Mouse (Mus musculus) embryonic stem cell, embryonic (primary cell): ENCODE measurements at regions not wholly inside any gene's neighbourhood (a gene's known extent, or its start where the extent isn't known, plus 50 kb on each side); places are given as distances from the start of the nearest gene placed in this dataset.

Experiments used
- CTCF ChIA-PET, 4 experiments: fragments of 300-600 bp in 2 of 4; fragments of 350-600 bp in 2 of 4; sonication (Branson Sonifier 250); formaldehyde crosslinking; loops; one replicate each; lab custom pipeline; 2022; ENCODE audit warnings: inconsistent platforms in 2 of 4; lab: Charles Lee
- POLR2A ChIA-PET, 4 experiments: fragments of 300-600 bp in 2 of 4; fragments of 350-600 bp in 2 of 4; sonication (Branson Sonifier 250); formaldehyde crosslinking; loops; one replicate each; lab custom pipeline; 2022; ENCODE audit warnings: antibody characterized with exemption in 4 of 4, inconsistent platforms in 1 of 4; lab: Charles Lee

DNA sequence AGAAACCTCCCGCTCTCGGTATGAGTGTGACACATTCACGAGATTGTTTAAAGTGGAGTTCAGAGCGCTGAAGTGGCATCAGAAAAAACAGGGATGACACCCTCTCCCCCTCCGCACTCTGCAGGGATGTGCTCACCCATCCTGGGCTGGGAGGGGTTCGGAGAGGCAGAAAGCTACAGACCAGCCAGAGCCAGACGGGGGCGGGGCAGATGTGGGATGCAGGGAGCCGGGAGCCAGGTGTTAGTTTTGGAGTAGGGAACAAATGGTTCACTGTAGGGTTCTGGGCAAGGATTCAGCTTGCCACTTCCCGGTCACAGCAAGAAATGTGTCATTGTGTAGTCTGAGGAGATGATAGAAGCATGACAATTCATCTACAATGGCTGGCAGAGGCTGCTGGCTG, 442.8 kb downstream of the Matn1 start:
- ChIA-PET CTCF (no interaction called here), POLR2A (no interaction called here)

DNA sequence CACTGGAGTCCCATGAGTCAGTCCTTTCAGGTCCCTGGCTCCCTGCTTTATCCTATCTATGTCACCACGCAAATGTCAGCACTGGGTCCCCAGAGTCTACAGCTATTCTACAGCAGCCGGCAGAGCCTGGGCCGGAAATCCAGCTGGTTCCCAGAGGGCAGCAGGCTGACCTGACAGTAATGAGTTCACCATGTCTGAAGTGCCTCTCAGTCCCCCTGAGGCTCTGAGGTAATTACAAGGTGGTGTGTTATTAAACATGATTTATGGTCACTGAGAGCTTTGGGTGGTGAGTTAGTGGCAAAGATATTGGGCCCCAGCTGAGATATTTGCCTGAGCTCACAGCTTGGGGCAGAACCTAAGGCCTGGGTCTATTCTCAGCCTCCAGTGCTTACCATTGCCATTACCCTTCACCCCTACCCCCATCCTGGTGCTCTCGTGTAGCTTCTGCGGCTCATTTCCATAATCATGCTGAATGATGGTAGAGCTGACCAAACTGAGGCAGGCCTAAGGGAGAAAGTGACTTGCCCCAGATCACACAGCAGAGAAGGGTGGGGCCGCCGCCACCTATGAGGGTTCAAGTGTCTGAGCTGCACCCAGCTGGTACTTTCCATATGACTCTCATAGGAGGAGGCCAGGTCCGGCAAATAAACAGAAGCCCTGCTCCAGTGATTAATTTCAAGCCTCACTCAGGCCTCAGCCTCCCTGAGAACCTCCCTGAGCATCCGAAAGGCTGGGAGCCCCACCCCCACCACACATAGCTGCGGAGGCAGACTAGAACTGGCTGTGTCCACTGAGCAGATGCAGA, 446.8 kb downstream of the Ptpru start:
- CTCF ChIA-PET, result interaction anchor here in 2 of 4 experiments (1.3 to 1.8 kb wide), 2 partner anchors 9 to 95 kb away, joined by 4 to 9 read pairs (median 6); no protein-coding TSS in a partner anchor
- POLR2A ChIA-PET, result no interaction called here

DNA sequence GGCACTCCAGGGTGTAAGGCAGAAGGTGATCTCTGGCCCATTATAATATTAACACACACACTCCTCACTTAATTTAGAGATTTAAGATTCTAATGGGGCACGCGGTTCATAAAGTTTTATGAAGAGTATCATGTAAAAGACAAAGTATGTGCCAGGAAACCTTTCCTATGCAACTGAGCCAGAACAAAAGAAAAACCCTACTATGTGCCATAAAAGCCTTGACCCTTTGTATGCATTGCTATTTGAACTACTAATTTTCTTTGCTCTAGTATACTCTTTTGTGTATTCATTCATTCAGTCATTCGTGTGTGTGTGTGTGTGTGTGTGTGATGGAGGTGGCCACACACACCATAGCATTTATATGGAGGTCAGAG, 446.2 kb downstream of the Ptpru start:
- CTCF ChIA-PET, result interaction anchor here in 2 of 4 experiments (1.3 to 1.8 kb wide), 2 partner anchors 9 to 94 kb away, joined by 4 to 6 read pairs; no protein-coding TSS in a partner anchor
- POLR2A ChIA-PET, result interaction anchor here in 1 of 4 experiments (0.5 kb wide), 1 partner anchor 12 kb away, joined by 3 read pairs; no protein-coding TSS in a partner anchor

DNA sequence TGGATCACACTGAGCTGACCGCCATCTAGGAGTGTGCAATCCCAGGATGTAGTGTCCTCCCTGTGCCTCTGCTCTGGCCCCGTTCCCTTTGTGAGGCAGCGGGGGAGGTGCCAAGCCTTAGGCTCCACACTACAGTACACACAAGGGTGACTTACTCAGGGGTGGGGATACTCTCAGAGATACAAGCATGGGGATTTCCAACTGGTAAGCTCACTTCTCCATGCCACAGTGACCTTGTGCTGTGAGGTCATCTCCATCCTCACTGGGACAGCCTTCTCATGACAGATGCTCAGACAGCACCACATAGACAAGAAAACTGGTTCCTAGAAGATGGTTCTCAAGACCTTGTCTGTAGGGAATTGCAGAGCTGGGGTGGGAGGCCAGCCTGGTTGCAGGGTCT, 445.6 kb downstream of the Ptpru start:
- POLR2A ChIA-PET, result interaction anchor here in 2 of 4 experiments (0.5 kb wide), 2 partner anchors 12 to 437 kb away, joined by 3 read pairs; no protein-coding TSS in a partner anchor
- CTCF ChIA-PET, result interaction anchor here in 2 of 4 experiments (1.3 to 1.8 kb wide), 2 partner anchors 8 to 94 kb away, joined by 4 to 6 read pairs; no protein-coding TSS in a partner anchor

DNA sequence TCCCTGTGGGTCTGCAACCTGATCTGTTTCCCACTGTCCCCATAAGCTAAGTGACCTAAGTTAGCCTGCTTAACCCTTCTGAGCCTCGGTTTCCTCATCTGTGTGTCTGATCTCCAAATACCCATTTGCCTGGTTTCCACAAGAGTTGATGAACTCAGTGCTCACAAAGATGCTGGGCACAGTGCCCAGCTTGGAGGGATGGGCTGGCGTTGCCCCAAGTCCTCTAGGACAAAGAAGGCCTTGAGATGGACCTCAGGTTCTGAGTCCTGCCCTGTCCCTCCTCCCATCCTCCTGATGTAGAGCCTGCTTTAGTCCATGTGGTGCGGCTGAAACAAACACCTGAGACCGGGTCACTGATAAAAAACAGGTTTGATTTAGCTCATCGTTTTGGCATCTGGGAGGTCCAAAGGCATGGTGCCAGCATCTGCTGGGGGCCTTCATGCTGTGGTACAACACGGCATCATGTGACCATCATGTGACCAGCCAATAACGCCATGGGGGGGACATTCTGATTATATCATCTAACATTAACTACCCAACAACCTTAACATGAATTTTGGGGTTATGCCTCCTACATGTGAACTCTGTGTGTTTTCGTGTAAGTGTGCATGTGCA, 441.8 kb downstream of the Ptpru start:
- POLR2A ChIA-PET, result no interaction called here
- CTCF ChIA-PET, result interaction anchor here in 2 of 4 experiments (0.6 to 1.0 kb wide), 2 partner anchors 14 to 31 kb away, joined by 3 read pairs; no protein-coding TSS in a partner anchor

DNA sequence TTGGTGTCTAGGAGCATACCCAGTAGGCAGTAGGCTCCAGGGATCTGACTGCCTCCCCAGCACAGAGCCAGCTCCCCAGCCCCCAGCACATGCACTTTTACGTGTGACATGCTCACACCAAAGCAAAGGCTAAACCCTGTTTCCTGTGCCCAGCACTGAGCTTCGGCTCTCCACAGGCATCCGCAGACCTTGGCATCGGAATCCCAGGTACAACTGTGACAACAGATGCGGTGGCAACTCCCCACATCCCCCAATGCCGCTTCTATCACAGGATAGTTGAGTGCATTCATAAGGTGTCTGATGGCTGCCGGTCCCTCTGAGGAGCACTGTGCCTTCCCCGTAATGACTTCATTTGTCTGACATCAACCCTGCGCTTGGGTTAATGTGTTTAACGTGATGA, 440.9 kb downstream of the Ptpru start:
- POLR2A ChIA-PET, result no interaction called here
- CTCF ChIA-PET, result interaction anchor here in 1 of 4 experiments (1.0 kb wide), 1 partner anchor 13 kb away, joined by 3 read pairs; no protein-coding TSS in a partner anchor

DNA sequence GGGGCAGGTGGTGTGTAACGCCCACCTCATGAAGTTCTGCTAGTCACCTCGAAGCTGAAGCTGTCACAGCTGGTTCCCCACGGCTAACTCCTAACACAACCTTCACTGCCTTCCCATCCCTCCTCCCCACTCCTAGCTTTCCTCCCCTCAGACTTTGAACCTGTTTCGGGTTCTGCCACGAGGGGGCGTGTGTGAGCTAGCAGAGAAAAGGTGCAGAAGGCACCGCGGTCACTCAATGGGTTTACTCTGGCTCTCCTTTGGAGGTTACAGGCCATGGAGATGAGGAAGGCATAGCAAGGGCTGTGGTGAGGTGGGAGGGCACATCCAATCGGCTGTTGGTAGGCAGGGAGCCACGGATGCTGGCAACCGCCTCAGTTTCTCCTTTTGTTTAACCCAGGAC, 437.3 kb downstream of the Ptpru start:
- CTCF ChIA-PET, result interaction anchor here (0.5 to 2.6 kb wide), 51 partner anchors 9 to 1012 kb away, joined by 3 to 26 read pairs (median 4); partner anchors contain the start of gene Ptpru (in 1 of the 4)
- POLR2A ChIA-PET, result interaction anchor here in 3 of 4 experiments (0.6 to 0.7 kb wide), 3 partner anchors 21 to 773 kb away, joined by 3 to 7 read pairs (median 4); no protein-coding TSS in a partner anchor

DNA sequence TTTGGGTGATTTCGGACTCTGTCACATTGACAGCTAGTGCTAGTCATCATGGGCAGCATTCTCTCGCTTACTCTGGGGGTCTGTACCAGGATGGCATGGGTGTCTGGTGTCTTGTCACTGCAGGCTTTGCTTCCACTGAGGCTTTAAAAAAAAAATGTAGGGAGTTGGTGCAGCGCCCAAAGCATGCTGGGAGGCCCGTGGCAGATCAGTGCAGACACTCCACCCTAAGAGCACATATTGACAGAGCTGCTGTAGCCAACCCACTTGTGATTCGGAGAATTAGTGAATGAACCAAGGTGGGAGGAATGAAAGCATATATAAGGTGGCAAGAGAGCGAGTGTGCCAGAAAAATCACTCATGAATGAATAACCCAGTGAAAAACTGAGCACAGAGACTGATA, 436.8 kb downstream of the Ptpru start:
- ChIA-PET CTCF (interaction anchor here (0.6 to 2.6 kb wide), 31 partner anchors 9 to 441 kb away, joined by 3 to 26 read pairs (median 4); no protein-coding TSS in a partner anchor), POLR2A (interaction anchor here in 1 of 4 experiments (0.7 kb wide), 1 partner anchor 21 kb away, joined by 4 read pairs; no protein-coding TSS in a partner anchor)

DNA sequence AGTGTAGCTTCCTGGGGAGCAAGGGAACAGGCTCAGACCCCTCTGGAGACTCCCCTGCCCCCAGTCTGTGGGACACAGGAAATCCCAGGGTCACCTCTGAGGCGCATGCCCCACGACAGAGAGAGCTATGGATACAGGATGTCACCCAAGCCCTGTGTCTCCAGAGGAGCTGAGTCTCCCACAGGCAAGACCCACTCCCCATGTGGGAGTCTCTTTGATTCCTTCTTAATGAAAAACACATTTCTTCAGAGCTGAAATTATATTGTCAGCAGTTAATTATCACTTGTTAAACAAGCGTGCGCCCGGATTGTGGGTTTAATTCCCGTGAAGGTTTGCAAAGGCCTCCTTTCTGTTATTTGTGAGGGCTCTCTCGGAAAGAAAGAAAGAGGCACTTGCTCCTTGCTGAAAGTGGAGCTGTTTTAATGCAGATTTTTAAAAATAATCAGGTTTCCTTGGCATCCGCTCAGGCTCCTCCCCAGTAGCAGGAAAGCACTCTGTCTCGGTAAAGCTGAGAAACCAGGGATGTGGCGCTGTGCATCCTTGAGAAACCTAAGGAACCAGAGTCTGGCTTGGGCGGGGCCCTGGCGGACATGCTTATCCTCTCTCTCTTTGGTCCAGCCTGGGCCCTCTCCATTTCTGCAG, 432.6 kb downstream of the Ptpru start:
- CTCF ChIA-PET, result interaction anchor here in 2 of 4 experiments (0.5 to 0.7 kb wide), 3 partner anchors 81 to 701 kb away, joined by 3 to 5 read pairs (median 3); no protein-coding TSS in a partner anchor
- POLR2A ChIA-PET, result no interaction called here

DNA sequence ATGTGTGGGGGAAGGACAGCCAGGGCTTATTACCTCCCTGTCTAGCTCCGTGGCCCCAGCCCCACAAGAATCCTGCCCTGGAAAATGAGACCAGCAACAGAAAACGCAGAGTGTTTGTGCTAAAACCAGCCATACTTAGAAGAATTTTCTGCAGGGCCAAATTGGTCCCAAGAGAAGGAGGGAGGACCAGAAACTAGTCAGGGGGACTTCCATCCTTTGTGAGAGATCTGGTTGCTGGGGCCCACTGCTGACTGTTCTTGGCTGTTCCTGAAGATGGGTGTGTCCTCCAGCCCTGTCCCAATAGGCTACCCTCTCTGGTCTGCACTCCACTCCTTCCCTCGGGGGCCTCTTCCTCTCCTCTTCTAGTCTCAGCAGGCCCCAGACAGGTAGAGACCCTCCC, 430.6 kb downstream of the Ptpru start:
- ChIA-PET POLR2A (interaction anchor here in 1 of 4 experiments (0.6 to 0.8 kb wide), 2 partner anchors 140 to 748 kb away, joined by 4 to 6 read pairs; no protein-coding TSS in a partner anchor), CTCF (interaction anchor here in 1 of 4 experiments (1.4 kb wide), 1 partner anchor 11 kb away, joined by 5 read pairs; no protein-coding TSS in a partner anchor)

DNA sequence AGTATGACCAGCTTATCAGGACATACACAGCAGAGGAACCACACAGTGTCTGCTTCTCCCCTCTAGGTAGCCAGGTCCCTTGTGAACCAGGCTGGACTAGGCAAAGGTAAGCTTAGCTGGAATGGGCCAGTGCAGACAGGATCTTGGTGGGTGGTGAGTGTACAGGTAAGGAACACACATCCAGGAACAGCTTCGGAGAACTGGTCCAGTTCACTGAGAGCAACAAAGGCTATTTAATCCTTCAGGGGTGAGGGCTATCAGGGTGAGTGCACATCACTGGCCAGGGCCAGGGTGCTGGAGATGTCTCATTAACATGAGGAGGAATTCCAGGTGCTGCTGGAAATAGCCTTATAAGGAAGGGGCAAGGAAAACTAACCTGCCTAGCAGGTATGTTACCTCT, 429.4 kb downstream of the Ptpru start:
- POLR2A ChIA-PET, result no interaction called here

DNA sequence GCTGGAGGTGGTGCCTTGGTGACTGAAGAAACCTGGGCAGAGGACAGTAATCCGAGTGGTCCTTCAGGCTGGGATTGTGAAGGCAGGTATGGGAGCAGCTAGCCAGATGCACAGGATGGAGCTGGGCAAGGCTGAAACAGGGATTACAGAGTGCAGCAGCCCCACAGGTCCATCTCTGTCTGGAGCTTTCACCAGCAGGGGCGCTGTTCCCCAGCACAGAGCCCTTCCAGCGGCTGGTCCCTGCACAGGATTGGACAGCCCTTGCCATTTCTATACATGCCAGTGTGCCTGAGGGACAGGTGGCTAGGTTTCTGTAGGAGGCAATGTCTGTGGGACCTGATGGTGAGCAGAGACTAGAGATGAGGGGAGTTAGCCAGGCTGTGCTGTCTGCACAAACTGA, 428.3 kb downstream of the Ptpru start:
- POLR2A ChIA-PET, result interaction anchor here in 1 of 4 experiments (0.5 kb wide), 1 partner anchor 271 kb away, joined by 4 read pairs; no protein-coding TSS in a partner anchor
- CTCF ChIA-PET, result interaction anchor here (0.6 to 1.6 kb wide), 23 partner anchors 9 to 450 kb away, joined by 3 to 26 read pairs (median 3); no protein-coding TSS in a partner anchor

More for the DNA sequence above, 429.4 kb downstream of the Ptpru start:
- CTCF ChIA-PET, result no interaction called here

DNA sequence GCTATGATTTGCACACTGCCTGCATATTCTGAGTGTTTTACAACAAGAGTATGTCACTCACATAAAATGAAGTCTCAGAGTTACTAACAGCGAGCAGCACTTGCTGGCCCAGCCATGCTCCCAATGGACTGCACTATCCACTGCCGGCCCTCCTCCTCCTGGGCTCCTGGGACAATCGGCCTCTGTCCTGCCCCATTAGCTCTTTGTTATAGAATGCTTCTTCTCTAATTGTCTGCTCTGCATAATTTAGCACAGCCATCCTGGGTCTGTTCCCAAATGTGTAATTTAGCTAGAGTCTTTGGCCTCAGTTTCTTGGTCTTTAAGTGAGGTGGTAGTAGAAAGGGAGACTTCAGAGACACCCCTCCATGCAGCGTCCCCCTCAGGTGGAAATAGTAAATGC, 426.2 kb downstream of the Ptpru start:
- CTCF ChIA-PET, result interaction anchor here in 2 of 4 experiments (0.6 to 1.9 kb wide), 2 partner anchors 11 to 404 kb away, joined by 5 read pairs; no protein-coding TSS in a partner anchor

DNA sequence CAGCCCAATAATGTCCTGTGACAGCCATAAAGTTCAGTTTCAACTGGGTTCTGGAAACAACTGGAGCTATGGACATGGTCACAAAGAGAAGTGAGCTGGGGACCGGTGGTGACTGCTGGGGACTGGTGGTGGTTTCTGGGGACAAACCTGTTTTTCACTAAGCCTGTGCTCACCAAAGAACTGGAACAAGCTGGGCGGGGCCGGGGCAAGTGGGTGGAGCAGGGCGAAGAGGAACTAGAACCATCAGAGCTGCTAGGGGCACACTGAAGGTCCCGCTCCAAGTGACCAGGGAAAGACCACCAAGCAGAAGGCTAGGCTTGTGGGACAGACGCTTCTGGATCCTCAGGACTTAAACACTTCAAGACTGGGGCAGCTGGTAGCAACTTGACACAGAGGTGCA, 424.7 kb downstream of the Ptpru start:
- ChIA-PET POLR2A (no interaction called here), CTCF (interaction anchor here (0.5 to 1.9 kb wide), 5 partner anchors 12 to 1057 kb away, joined by 3 to 6 read pairs (median 3); no protein-coding TSS in a partner anchor)

More for the DNA sequence above, 426.2 kb downstream of the Ptpru start:
- POLR2A ChIA-PET, result interaction anchor here in 1 of 4 experiments (1.1 to 1.2 kb wide), 2 partner anchors 15 to 431 kb away, joined by 3 read pairs; partner anchors contain the start of gene Mecr

DNA sequence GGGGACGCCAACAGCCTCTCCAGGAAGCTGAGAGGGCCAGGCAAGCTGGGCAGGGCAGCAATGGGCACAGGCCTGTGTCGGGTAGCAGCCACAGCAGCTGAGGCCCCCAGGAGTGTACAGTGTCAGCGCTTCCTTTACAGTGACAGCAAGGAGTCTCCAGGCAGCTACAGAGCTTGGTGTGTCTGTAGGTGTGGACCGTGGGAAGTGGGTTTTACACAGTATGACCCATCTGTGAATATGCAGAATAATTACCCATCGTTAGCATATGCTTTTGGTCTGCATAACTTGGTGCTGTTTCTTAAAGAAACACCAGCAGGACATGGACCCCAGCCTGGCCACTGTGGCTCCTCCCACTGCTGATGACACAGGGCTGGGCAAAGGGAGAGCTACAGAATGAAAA, 422.6 kb downstream of the Ptpru start:
- CTCF ChIA-PET, result interaction anchor here in 1 of 4 experiments (1.3 kb wide), 1 partner anchor 15 kb away, joined by 3 read pairs; no protein-coding TSS in a partner anchor
- POLR2A ChIA-PET, result no interaction called here

DNA sequence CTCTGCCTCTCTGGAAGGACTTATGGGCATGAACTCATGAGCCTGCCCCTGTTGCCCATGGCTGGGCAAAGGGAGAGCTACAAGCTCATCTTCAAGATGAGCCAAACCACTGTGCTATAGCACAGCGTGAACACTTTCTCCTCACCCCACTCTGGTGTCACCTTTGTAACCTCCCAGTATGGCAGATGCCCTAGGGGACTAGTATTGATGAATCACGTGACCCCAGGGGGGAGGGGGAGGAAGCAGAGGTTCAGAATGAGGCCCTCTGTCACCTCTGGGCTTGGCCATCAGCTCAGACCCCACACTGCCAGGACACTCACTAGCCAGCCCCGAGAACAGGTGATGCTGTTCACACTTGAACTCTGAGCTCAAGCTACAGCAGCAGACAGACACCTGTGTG, 421.9 kb downstream of the Ptpru start:
- POLR2A ChIA-PET, result interaction anchor here in 1 of 4 experiments (0.5 kb wide), 1 partner anchor 357 kb away, joined by 3 read pairs; no protein-coding TSS in a partner anchor
- CTCF ChIA-PET, result interaction anchor here in 1 of 4 experiments (1.3 kb wide), 1 partner anchor 16 kb away, joined by 3 read pairs; no protein-coding TSS in a partner anchor

DNA sequence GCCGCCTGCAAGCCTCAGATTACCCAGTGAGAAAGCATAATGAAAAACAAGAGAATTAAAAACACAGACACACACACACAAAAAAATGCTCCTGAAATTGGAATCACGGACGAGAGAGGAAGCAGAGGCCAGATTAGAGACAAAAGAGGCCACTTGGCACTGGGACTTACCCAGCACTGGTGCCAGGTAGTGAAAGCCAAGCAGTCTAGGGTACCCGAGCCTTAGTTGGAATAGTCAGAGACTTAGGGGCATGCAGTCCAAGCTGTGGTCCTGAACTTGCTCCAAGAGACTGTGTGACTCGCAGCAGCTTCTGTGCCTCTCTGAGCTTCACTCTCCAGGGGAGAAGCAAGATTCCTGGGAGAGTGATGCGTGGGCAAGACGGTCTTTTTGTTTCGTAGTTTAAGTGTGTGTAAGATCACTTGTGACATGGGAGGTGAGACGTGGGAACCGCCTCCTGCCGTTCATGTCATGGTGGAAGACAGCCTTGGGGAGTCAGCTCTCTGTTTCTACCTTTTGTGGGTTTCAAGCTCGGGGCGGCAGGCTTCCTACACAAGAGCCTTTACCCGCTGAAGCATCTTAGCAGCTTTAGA, 420.8 kb downstream of the Ptpru start:
- CTCF ChIA-PET, result interaction anchor here in 1 of 4 experiments (1.5 kb wide), 1 partner anchor 17 kb away, joined by 4 read pairs; no protein-coding TSS in a partner anchor

More for the DNA sequence above, 420.8 kb downstream of the Ptpru start:
- POLR2A ChIA-PET, result no interaction called here
